Mouse (Mus musculus) frontal cortex, postnatal 36 days (tissue): ENCODE results near the gene Pms2.

Experiments
- DNase-seq, 2 experiments: peaks; one replicate each; pipeline ENCODE4 v3.0.0; 2022; ENCODE audit warnings: low spot score in 2 of 2

Pms2 gene

GRCm38 (mm10) chr5:143933414-143933813 is 23.6 kb downstream of the Pms2 start:
- DNase-seq: no peak

- no peak for DNase-seq
Observed at GRCm38 (mm10) chr5:143933875-143934274, 24.1 kb downstream of the Pms2 start.

- no peak for DNase-seq
Observed at GRCm38 (mm10) chr5:143936156-143936555, 26.4 kb downstream of the Pms2 start.

GRCm38 (mm10) chr5:143941588-143941987 is 31.8 kb downstream of the Pms2 start:
- DNase-seq: no peak

- peak; percentile 80 to 94 for DNase-seq
Observed at GRCm38 (mm10) chr5:143943231-143944125, 33.7 kb downstream of the Pms2 start.

- no peak for DNase-seq
Observed at GRCm38 (mm10) chr5:143948361-143948760, 38.6 kb downstream of the Pms2 start.

- DNase-seq: no peak
Observed at GRCm38 (mm10) chr5:143950016-143950415, 40.3 kb downstream of the Pms2 start.

GRCm38 (mm10) chr5:143957101-143957500 is 47.3 kb downstream of the Pms2 start:
- DNase-seq: no peak

- no peak for DNase-seq
Observed at GRCm38 (mm10) chr5:143959551-143959950, 49.8 kb downstream of the Pms2 start.

- no peak for DNase-seq
Observed at GRCm38 (mm10) chr5:143961176-143961575, 51.4 kb downstream of the Pms2 start.

GRCm38 (mm10) chr5:143965586-143966345 is 56.0 kb downstream of the Pms2 start:
- DNase-seq: no peak

GRCm38 (mm10) chr5:143966671-143967070 is 56.9 kb downstream of the Pms2 start:
- DNase-seq: no peak

- DNase-seq: no peak
Observed at GRCm38 (mm10) chr5:143972628-143973027, 62.9 kb downstream of the Pms2 start.

GRCm38 (mm10) chr5:143974931-143975630 is 65.3 kb downstream of the Pms2 start:
- peak; percentile 54 to 57 for DNase-seq

GRCm38 (mm10) chr5:143975631-143975933 is 65.8 kb downstream of the Pms2 start:
- DNase-seq: no peak

GRCm38 (mm10) chr5:143976232-143976631 is 66.5 kb downstream of the Pms2 start:
- no peak for DNase-seq

GRCm38 (mm10) chr5:143976726-143977431 is 67.1 kb downstream of the Pms2 start:
- no peak for DNase-seq

GRCm38 (mm10) chr5:143980858-143981257 is 71.1 kb downstream of the Pms2 start:
- no peak for DNase-seq

GRCm38 (mm10) chr5:143982361-143982760 is 72.6 kb downstream of the Pms2 start:
- no peak for DNase-seq
